Mouse (Mus musculus): ENCODE measurements at regions not wholly inside any gene's neighbourhood (a gene's known extent, or its start where the extent isn't known, plus 50 kb on each side); places are given as distances from the start of the nearest gene placed in this dataset.

DNA sequence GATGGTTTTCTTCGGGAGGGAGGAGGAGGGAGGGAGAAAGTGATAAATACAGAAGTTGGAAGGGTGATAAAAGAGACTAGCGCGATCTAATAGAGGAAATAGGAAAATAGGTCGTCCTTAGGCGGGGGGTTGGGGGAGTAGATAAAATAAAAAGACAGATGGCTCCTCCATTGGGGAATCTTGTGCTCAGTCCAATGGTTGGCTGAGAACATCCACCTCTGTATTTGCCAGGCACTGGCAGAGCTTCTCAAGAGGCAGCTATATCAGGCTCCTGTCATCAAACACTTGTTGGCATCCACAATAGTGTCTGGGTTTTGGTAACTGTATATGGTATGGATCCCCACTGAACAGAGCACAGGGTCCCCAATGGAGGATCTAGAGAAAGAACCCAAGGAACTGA lies 1450.2 kb upstream of the Cited2 start:
- no peak for TF ChIP-seq CTCF (IDR thresholded peaks at IDR 0.05; ENCODE audit: low read depth)
- no peak for TF ChIP-seq EP300 (optimal IDR thresholded peaks at IDR 0.05)

Data from stomach, postnatal 0 days (tissue).